Mouse (Mus musculus) limb, embryonic 15.5 days (tissue): ENCODE data around the gene Mgat4b. TPM values are rescaled to one million over a fixed set of nuclear protein-coding genes. Genes with fewer than 3 reads are reported as not detected.

ENCODE experiments used
- microRNA-seq: library from miRNA; unstranded; fragments of <30 nt; microRNA quantifications from one replicate; pipeline ENCODE4, GENCODE M21; 2016
- polyA plus RNA-seq: library from polyadenylated mRNA; unstranded; fragments of >200 nt; fragmentation: Nextera tagmentation; extraction: Ambion mirVana; gene quantifications from 2 replicates; pipeline ENCODE4 v1.2.1, GENCODE M21; 2015

Gene Mgat4b
- polyA plus RNA-seq, 1 experiment from 2014 or later: 16.0 TPM

Small RNA genes lying within 50 kb of the gene (microRNA-seq; reads per million reads assigned to microRNA genes)
- not detected for gene Mir6919

Other genes starting within 250 kb of the Mgat4b start
- 74.5 and 77.3 TPM in 2 replicates for gene Rnf130, start 185.5 kb upstream of the Mgat4b start, polyA plus RNA-seq
- gene Tbc1d9b, start 79.5 kb upstream of the Mgat4b start, polyA plus RNA-seq: 45.9 and 46.0 TPM in 2 replicates
- 15.5 and 16.2 TPM in 2 replicates for gene Mrnip, start 36.4 kb upstream of the Mgat4b start, polyA plus RNA-seq
- 241 and 262 TPM in 2 replicates for gene Sqstm1, start 63 bp upstream of the Mgat4b start, polyA plus RNA-seq
- 2.1 and 3.0 TPM in 2 replicates for gene Ltc4s, start 27.7 kb downstream of the Mgat4b start, polyA plus RNA-seq
- gene Maml1, start 81.4 kb downstream of the Mgat4b start, polyA plus RNA-seq: 5.4 and 6.1 TPM in 2 replicates
- 293 and 330 TPM in 2 replicates for gene Canx, start 114.8 kb downstream of the Mgat4b start, polyA plus RNA-seq
- gene Cby3, start 143.6 kb downstream of the Mgat4b start, polyA plus RNA-seq: 0.37 TPM in 1 of 2 replicates, not detected in the other
- 370 and 395 TPM in 2 replicates for gene Hnrnph1, start 166.1 kb downstream of the Mgat4b start, polyA plus RNA-seq
- gene Rufy1, start 220.2 kb downstream of the Mgat4b start, polyA plus RNA-seq: 23.5 and 24.3 TPM in 2 replicates